In the genomic region with DNA sequence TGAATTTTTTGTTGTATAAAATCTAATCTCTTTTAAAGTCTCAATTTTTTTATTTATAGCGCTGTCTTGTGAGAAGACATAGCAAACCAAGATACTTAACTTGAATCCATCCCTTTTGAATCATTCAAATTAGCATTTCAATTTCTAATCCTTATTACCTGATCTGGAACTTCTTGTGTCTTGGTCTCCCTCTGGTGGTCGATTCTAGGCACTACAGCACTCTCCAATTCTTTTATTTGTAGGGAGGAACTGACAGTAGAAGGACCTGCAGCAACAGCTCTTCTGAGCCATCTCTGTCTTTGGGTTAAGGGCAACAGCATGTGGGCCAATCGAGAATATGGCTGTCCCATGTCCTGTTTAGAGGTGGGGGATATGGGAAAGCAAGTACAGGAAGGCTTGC, we compare ENCODE assay signal across 9 mouse cellular contexts. TPM values are rescaled to one million over a fixed set of nuclear protein-coding genes. Genes with fewer than 3 reads are reported as not detected.
DNase-seq lines count a peak whose midpoint lies in the region; ATAC-seq and TF ChIP-seq lines count a peak whose summit lies in the region.
"Had no signal": no experiment of that assay in that cellular context is flagged by ENCODE, and none has a peak within 500 bp of the region (broad histone marks: within the 10 kb centered on the region; RNA-seq: fewer than 3 reads in every experiment).

No protein-coding gene starts in this region.

- TF ChIP-seq CTCF in left cerebral cortex, adult 2 months (IDR thresholded peaks at IDR 0.05) = peak; percentile 76
- TF ChIP-seq CTCF in liver, postnatal 0 days (IDR thresholded peaks at IDR 0.05; ENCODE audit: low read depth) = peak; percentile 74

- no peak overlapping the region for H3K4me2 ChIP-seq in liver, postnatal 0 days (ENCODE audit: low read depth, low read length)
- H3K4me2 ChIP-seq: hindbrain, embryonic 15.5 days had no signal

- no peaks in the 10 kb centered on the region for H3K4me1 ChIP-seq in liver, postnatal 0 days (ENCODE audit: insufficient read depth)
- H3K4me1 ChIP-seq: hindbrain, embryonic 15.5 days had no signal

- no peaks in the 10 kb centered on the region for H3K9me3 ChIP-seq in liver, postnatal 0 days (ENCODE audit: low read length)
- H3K9me3 ChIP-seq: hindbrain, embryonic 15.5 days had no signal

- no peak overlapping the region for H3K27ac ChIP-seq in left cerebral cortex, adult 2 months
- no peak overlapping the region for H3K27ac ChIP-seq in liver, postnatal 0 days (ENCODE audit: low read depth)
- H3K27ac ChIP-seq: hindbrain, embryonic 15.5 days had no signal

- intact Hi-C loops in left cerebral cortex, adult 2 months (cut with DNase I) = loop anchor here (2.0 kb wide), 1 partner anchor 113 kb away; no protein-coding TSS in a partner anchor

- no peak for TF ChIP-seq EP300 in liver, postnatal 0 days (IDR thresholded peaks at IDR 0.05; ENCODE audit: low read depth)

- no peak overlapping the region for H3K9ac ChIP-seq in liver, postnatal 0 days (replicated peaks)
- H3K9ac ChIP-seq: hindbrain, embryonic 15.5 days had no signal

- ATAC-seq in liver, postnatal 0 days = no peak

- no peaks in the 10 kb centered on the region for H3K36me3 ChIP-seq in liver, postnatal 0 days (replicated peaks; ENCODE audit: insufficient read depth, low read length)
- H3K36me3 ChIP-seq: hindbrain, embryonic 15.5 days had no signal

- WGBS in liver, postnatal 0 days (ENCODE audit: insufficient replicate concordance) = 13% methylated on average over 3 of the region's 3 CpGs

- H3K27me3 ChIP-seq in liver, postnatal 0 days (ENCODE audit: insufficient read depth, low read length) = no peaks in the 10 kb centered on the region
- H3K27me3 ChIP-seq: hindbrain, embryonic 15.5 days had no signal

- H3K4me3 ChIP-seq in left cerebral cortex, adult 2 months = no peak overlapping the region
- H3K4me3 ChIP-seq in liver, postnatal 0 days (ENCODE audit: low read depth, low read length) = no peak overlapping the region
- H3K4me3 ChIP-seq: hindbrain, embryonic 15.5 days had no signal

- peak; percentile 37 for DNase-seq in adrenal gland, postnatal 10 days
- DNase-seq in adrenal gland, postnatal 25 days = no peak
- DNase-seq in left cerebral cortex, adult 2 months (ENCODE audit: extremely low spot score in 1 of 2, low spot score in 2 of 2) = peak in 1 of 2 experiments; percentile 17
- no peak for DNase-seq in left cerebral cortex, adult 8-10 months (ENCODE audit: low spot score in 2 of 2)
- peak; percentile 66 for DNase-seq in brain, adult 2 months (ENCODE audit: low read depth, low spot score)
- peak; percentile 51 for DNase-seq in forelimb bud, embryonic 11.5 days (ENCODE audit: low read depth, low spot score)
- DNase-seq in liver, postnatal 0 days = peak; percentile 43
- DNase-seq in thymus, postnatal 14 days = peak; percentile 33

RNA-seq across cellular contexts. Expression of gene Ins2, which starts 5.4 kb away (rescaled TPM):
- total RNA-seq in adrenal gland, postnatal 10 days (2021) = not detected
- not detected in 2 replicates for total RNA-seq in adrenal gland, postnatal 25 days (2021)
- total RNA-seq in left cerebral cortex, adult 2 months (2021) = not detected
- total RNA-seq in left cerebral cortex, adult 8-10 months (2022) = not detected
- polyA plus RNA-seq in liver, postnatal 0 days (2015; fragmentation: Nextera tagmentation; extraction: Ambion mirVana) = 10.2 TPM in 1 of 2 replicates, not detected in the other

Comparison
In these comparisons a context has a peak if more than half of its experiments do, and no peak if none do; other contexts are left out.
1. DNase-seq: peak in adrenal gland, postnatal 10 days (single experiment), brain, adult 2 months (single experiment), forelimb bud, embryonic 11.5 days (single experiment), liver, postnatal 0 days (single experiment) and thymus, postnatal 14 days (single experiment); none in adrenal gland, postnatal 25 days (single experiment) and left cerebral cortex, adult 8-10 months (0 of 2).